Mouse (Mus musculus): Measurements from ENCODE around the gene Tas2r114.

Gene Tas2r114

GRCm38 (mm10) chr6:131689963-131690362, at the start of gene Tas2r114:
Tas2r114 (minus strand) TSS chr6:131690063.
- no peak for DNase-seq

GRCm38 (mm10) chr6:131712803-131713202, 22.9 kb upstream of the Tas2r114 start:
- peak; percentile 9 for DNase-seq

GRCm38 (mm10) chr6:131687395-131687794, 2.5 kb downstream of the Tas2r114 start, which contains the start of gene Tas2r105:
Tas2r105 (minus strand) TSS chr6:131687495.
- no peak for DNase-seq

GRCm38 (mm10) chr6:131685644-131686043, 4.2 kb downstream of the Tas2r114 start, which contains the start of gene Tas2r104:
Tas2r104 (minus strand) TSS chr6:131685744.
- DNase-seq = no peak

- no peak for DNase-seq
Observed at GRCm38 (mm10) chr6:131678786-131679185, 11.1 kb downstream of the Tas2r114 start, which contains the start of gene Tas2r106. Tas2r106 (minus strand) TSS chr6:131678886.

GRCm38 (mm10) chr6:131660049-131660448, 29.8 kb downstream of the Tas2r114 start, which contains the start of gene Tas2r107:
Tas2r107 (minus strand) TSS chr6:131660149.
- no peak for DNase-seq

Measured in kidney, adult 9 months (tissue).